Mouse (Mus musculus): ENCODE measurements around the gene Pacs1.

DNA sequence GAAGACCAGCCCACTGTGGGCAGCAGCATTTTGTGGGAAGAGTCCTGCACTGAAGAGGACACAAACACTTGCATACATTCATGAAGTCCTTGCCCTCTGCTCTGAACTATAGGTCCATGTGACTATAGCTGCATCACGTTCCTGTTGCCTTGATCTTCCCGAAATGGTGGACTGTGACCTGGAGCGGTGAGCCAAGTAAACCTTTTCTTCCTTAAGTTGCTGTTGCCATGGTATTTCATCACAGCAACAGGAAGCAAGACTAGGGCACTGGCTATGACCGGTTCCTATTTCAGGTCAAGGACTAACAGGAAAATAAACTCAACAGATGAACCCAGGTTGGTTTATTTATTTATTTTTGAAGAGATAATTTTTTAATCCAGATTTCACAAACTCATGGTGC lies 141.7 kb downstream of the Pacs1 start:
- TF ChIP-seq POLR2A (IDR thresholded peaks at IDR 0.05; ENCODE audit: borderline replicate concordance, extremely low read depth, low read depth, low read length): no peak
- TF ChIP-seq CTCF (IDR thresholded peaks at IDR 0.05; ENCODE audit: insufficient read depth, low read length): no peak
